10 mouse cellular contexts compared by ENCODE assay signal in genomic region chr3:139297909-139298308, GRCm38 (mm10).
DNase-seq lines count a peak whose midpoint lies in the region.
"Had no signal": no experiment of that assay in that cellular context is flagged by ENCODE, and none has a peak within 500 bp of the region (broad histone marks: within the 10 kb centered on the region; RNA-seq: fewer than 3 reads in every experiment).

No protein-coding gene starts in this region.

- intact Hi-C loops in heart, postnatal 10 days (cut with DNase I): no loop called here

- DNase-seq in heart, postnatal 10 days: peak; percentile 7 to 33
- no peak for DNase-seq in heart, postnatal 4 days
- DNase-seq in lung, postnatal 36 days: peak; percentile 5
- no peak for DNase-seq in lung, postnatal 14 days
- DNase-seq in c-Kit-positive CD71-negative TER-119-negative erythroid progenitor cells, embryonic 14.5 days (ENCODE audit: low read depth): peak; percentile 1
- DNase-seq in splenic B cell, adult 2 months (ENCODE audit: low read depth, low spot score): peak; percentile 63
- DNase-seq in thymus, adult 18-20 months: no peak
- no peak for DNase-seq in yolk sac, embryonic 10.5 days (ENCODE audit: low spot score)

- no peaks in the 10 kb centered on the region for H3K27me3 ChIP-seq in splenic B cell, adult 2 months (ENCODE audit: control insufficient read depth, insufficient read depth, low read length, poor library complexity, severe bottlenecking)
- H3K27me3 ChIP-seq: hindbrain, embryonic 15.5 days had no signal

- no peaks in the 10 kb centered on the region for H3K36me3 ChIP-seq in splenic B cell, adult 2 months (ENCODE audit: control insufficient read depth, insufficient read depth, low read length, poor library complexity, severe bottlenecking)
- H3K36me3 ChIP-seq: G1E; hindbrain, embryonic 15.5 days had no signal

Comparison
In these comparisons a context has a peak if more than half of its experiments do, and no peak if none do; other contexts are left out.
1. DNase-seq: peak in heart, postnatal 10 days (2 of 2), lung, postnatal 36 days (single experiment), c-Kit-positive CD71-negative TER-119-negative erythroid progenitor cells, embryonic 14.5 days (single experiment) and splenic B cell, adult 2 months (single experiment); none in heart, postnatal 4 days (single experiment), lung, postnatal 14 days (single experiment), thymus, adult 18-20 months (0 of 2) and yolk sac, embryonic 10.5 days (single experiment).